Mouse (Mus musculus) ES-CJ7 (cell line): ENCODE data around the gene Irf9.

Source experiments
- DNase-seq: peaks from one replicate; pipeline ENCODE4 v3.0.0; 2011; ENCODE audit warnings: low read depth, low spot score

Gene Irf9

DNA sequence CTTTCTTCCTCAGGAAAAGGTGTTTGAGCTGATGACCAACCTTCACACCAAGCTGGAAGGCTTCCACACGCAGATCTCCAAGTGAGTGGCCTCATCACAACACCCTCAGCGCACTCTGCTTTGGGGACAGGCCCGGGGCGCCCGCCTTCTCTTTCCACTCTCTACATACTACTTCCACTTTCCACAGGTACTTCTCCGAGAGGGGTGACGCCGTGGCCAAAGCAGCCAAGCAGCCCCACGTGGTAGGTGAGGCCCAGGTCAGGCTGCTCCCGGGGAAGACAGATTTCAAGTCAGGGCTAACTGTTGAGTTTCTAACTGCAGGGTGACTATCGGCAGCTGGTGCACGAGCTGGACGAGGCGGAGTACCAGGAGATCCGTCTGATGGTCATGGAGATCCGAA, 22.6 kb upstream of the Irf9 start:
- no peak for DNase-seq

DNA sequence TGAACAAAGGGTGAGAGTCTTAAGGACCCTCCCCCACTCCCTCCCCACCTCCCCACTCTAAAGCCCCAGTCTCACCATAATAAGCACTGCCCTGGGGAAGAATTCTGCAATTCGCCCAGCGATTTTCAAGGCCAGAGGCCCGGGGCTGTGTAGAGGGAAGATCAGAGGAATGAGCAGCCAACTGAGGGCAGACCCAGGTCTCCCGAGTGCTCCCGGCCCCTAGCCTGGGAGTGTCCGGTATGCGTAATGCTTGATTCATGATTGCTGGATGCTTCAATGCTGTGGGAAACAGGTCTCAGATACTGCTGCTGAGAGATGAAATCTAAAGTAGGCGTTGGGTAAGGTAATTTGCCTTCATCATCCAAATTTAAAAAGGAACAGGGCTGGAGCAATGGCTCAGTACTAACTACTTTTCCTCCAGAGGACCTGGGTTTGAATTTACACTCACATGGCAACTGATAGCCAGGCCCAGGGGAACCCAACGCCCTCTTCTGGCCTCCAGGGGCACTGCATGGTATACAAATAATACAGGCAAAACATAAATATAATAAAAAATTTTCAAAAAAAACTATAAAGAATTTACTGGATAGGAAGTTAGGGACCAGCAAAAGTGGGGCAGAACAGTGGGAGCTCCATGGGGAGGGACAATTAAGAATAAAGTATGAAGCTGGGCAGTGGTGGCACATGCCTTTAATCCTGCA, 21.2 kb upstream of the Irf9 start:
- DNase-seq = peak; percentile 47

GRCm38 (mm10) chr14:55584303-55584701, 19.1 kb upstream of the Irf9 start:
- DNase-seq = no peak

GRCm38 (mm10) chr14:55584702-55585565, 18.4 kb upstream of the Irf9 start, which contains the start of gene Emc9:
TSS of gene Emc9 (minus strand) at chr14:55585302.
- peak; percentile 86 for DNase-seq

DNA sequence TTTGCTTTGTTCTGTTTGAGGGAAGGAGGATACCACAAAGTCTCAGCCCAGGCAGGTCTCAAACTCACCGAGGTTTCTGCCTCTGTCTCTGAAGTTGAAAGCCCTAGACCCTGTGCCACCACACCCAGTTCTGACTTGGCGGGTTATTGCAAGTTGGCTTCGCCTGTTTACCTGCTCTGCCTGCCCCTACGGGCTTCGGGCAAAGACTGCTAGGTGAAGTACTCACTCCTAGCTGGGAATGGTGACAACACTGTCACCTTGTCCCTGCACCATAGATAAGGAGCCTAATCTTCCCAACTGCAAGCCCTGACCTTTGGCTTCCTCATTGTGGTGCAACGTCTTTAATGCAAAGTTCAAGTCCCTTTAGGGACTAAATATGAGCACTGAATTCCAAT, 17.8 kb upstream of the Irf9 start:
- DNase-seq = no peak

DNA sequence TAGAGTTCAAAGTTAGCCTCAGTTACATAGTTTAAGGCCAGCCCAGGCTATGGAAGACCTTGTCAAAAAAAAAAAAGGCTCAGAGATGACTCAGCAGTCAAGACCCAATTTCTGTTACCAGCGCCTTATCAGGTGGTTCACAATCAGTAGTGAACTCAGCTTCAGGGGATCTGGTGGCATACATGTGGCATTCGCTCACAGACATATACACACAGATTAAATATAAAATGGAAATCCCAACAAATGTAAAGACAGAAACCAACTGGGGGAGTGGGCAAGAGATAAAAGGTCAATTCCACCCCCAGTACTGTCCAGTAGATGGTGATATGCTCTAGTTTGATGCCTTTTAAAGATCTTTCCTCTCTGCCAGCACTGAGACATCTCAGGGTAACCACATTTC, 17.2 kb upstream of the Irf9 start:
- DNase-seq = no peak

- no peak for DNase-seq
Measured at GRCm38 (mm10) chr14:55589271-55589670, 14.1 kb upstream of the Irf9 start.

DNA sequence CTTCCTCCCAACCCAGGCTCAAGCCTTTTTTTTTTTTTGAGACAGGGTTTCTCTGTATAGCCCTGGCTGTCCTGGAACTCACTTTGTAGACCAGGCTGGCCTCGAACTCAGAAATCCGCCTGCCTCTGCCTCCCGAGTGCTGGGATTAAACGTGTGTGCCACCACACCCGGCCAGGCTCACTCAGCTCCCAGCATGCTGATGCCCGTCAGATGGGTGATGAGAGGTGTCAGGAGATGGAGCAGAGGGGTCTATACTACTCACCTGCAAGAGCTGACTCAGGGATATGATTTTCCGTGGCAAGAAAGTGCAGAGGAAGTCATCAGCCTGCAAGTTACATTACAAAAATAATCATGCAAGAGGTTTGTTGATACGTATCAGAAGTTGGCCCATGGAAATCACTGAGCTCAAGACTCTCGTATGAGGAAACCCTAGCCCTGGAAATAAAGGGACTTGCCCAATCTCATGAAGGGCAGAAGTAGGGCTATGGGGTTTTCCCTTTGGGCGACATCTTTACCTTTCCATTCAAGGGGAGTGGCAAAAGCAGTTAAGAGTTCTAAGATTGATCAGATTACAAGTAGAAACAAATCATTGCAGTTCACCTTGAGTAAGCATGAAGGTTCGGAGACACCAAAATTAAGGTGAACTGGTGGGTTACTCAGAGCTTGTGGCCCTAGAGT, 13.5 kb upstream of the Irf9 start:
- no peak for DNase-seq

- DNase-seq = peak; percentile 97
Measured at GRCm38 (mm10) chr14:55590748-55591330, 12.5 kb upstream of the Irf9 start, which contains the start of gene Psme2. TSS of gene Psme2 (minus strand) at chr14:55591113.

DNA sequence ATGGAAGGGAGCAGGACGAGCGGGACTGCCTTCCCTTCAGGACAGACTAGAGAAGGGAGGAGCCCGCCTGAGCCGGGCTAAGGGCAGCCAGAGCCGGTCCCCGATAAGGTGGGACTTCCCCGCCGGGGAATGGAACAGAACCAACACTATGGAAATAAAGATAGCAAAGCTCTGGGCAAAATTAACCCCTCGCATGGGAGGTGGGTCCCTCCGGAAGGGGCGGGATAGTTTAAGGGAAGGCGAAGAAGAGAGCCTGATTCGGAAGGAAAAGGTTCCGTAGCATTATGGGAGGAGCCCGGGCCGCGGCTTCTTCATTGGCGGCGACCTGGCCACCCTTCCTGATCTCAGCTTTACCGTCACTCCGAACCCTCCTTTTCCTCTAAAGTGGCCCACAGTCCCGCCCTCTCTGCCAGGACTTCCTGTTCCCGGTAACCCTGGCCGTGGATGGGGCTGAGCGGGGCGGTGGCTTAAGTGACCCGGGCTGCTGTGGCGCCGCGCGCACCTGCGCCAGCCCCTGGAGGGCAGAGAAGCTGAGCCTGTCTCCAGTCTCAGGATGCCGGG, 12.0 kb upstream of the Irf9 start, which contains the start of gene Rnf31:
Rnf31 (plus strand) TSS at position 378 of the 561 bp plus-strand sequence.
- DNase-seq = peak; percentile 96

DNA sequence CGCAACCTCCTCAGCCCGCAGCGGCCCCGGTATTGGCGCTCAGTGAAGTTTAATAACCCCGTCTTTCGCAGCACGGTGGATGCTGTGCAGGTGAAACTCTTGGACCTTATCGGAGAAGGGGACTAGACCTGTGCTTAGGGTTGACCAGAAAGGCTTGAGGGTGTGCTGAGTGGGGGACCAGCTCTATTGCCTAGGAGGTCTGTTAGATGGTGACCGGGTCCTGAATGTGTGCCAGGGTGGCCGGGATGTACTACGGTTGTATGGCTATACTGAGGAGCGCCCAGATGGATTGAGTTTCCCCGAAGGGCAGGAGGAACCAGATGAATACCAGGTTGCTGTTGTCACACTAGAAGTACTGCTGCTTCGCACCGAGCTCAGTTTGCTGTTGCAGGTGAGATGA, 11.1 kb upstream of the Irf9 start:
- DNase-seq = no peak

GRCm38 (mm10) chr14:55596036-55596690, 7.2 kb upstream of the Irf9 start:
- DNase-seq = no peak

DNA sequence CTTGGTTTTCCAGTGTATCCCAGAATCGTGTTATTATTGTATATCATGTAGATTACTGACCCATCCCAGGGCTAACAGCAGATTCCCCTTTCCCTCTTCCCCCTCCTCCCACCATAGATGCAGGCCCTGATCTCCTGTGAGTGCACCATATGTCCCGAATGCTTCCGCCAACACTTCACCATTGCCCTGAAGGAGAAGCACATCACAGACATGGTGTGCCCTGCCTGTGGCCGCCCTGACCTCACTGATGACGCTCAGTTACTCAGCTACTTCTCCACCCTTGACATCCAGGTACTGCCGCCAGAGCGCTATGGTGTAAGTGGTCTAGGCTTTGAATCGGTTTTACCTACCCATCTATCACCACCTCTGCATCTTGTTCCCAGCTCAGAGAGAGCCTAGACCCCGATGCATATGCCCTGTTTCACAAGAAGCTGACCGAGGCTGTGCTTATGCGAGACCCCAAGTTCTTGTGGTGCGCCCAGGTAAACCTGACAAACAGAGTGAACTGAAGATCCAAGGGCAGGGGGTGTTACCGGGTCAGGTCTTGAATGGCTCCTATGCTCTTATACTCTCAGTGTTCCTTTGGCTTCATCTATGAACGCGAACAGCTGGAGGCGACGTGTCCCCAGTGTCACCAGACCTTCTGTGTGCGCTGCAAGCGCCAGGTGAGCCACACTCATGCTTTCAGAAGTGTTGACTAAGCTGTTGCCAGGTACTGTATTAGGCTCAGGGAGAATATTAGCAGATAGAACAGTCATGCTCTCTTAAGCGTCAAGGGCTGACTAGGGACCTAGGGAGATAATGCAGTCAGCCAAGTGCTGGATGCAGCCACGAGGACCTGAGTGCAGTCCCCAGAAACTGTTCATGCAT, 4.6 kb upstream of the Irf9 start:
- DNase-seq = no peak

- peak; percentile 99 for DNase-seq
Measured at GRCm38 (mm10) chr14:55603633-55604576, 534 bp downstream of the Irf9 start.

DNA sequence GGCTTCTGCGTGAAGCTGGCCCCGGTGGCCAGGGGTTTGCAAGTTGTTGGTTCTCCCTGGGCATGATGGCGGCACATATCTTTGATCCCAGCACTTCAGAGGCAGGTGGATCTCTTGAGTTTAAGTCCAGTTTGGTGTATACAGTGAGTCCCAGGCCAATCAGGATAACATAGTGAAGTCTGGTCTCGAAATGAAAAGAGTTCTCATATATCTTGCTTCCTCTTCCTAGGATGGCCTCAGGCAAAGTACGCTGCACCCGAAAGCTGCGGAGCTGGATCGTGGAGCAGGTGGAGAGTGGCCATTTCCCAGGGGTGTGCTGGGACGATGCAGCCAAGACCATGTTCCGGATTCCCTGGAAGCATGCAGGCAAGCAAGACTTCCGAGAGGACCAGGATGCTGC, 1.5 kb downstream of the Irf9 start:
- peak; percentile 29 for DNase-seq

DNA sequence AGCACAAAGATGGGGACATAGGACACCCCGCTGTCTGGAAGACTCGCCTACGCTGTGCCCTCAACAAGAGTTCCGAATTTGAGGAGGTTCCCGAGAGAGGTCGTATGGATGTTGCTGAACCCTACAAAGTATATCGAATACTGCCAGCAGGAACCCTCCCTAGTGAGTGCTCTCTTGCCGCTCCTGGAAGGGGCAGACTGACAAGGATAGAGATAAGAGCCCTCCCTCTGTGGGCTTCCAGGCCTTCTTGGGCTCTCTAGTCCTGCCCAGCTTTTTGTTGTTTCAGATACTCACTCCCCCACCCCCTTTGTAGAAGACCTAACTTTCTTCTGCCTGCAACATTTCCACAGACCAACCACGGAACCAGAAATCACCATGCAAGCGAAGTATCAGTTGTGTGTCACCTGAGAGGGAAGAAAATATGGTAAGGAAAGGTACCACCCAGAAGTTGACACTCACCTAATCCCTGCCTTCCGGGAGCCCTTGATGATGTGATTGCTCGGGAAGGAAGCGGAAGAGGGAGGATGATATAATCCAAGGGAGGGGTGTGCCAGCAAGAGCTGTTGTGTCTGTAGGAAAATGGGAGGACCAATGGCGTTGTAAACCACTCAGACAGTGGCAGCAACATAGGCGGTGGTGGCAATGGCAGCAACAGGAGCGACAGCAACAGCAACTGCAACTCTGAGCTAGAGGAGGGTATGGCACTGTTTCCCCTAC, 2.5 kb downstream of the Irf9 start:
- DNase-seq = no peak

GRCm38 (mm10) chr14:55608339-55608738, 5.0 kb downstream of the Irf9 start:
- no peak for DNase-seq

- DNase-seq = no peak
Measured at GRCm38 (mm10) chr14:55613346-55613745, 10.0 kb downstream of the Irf9 start.
